Mouse (Mus musculus) brain, embryonic 14.5 days (tissue): Measurements from ENCODE around the gene Cdc20b. TPM values are rescaled to one million over a fixed set of nuclear protein-coding genes. Genes with fewer than 3 reads are reported as not detected.

Experiments
- DNase-seq: peaks from one replicate; pipeline ENCODE4 v3.0.0-alpha.2; 2011; ENCODE audit warnings: low read depth
- CTCF ChIP-seq: fragments of 200-500 bp; IDR thresholded peaks from 2 replicates; pipeline ENCODE4 v1.5.1; 2012; ENCODE audit warnings: inconsistent platforms, mild to moderate bottlenecking, moderate library complexity, borderline replicate concordance; ENCODE audit not compliant: insufficient read depth, insufficient read length; ENCODE audit errors: extremely low read depth
- POLR2A ChIP-seq: fragments of 200-500 bp; IDR thresholded peaks from 2 replicates; pipeline ENCODE4 v1.6.1; 2012; ENCODE audit warnings: mild to moderate bottlenecking, inconsistent platforms, borderline replicate concordance; ENCODE audit not compliant: poor library complexity, insufficient read depth, insufficient read length, severe bottlenecking; ENCODE audit errors: extremely low read depth
- polyA plus RNA-seq: library from polyadenylated mRNA; depleted of rRNA; stranded (reverse); fragments of >200 nt; gene quantifications from 2 replicates; pipeline ENCODE4 v1.2.3, GENCODE M21; 2012; rRNA removed

The Cdc20b gene
- 0.86 and 1.1 TPM in 2 replicates for polyA plus RNA-seq

DNA sequence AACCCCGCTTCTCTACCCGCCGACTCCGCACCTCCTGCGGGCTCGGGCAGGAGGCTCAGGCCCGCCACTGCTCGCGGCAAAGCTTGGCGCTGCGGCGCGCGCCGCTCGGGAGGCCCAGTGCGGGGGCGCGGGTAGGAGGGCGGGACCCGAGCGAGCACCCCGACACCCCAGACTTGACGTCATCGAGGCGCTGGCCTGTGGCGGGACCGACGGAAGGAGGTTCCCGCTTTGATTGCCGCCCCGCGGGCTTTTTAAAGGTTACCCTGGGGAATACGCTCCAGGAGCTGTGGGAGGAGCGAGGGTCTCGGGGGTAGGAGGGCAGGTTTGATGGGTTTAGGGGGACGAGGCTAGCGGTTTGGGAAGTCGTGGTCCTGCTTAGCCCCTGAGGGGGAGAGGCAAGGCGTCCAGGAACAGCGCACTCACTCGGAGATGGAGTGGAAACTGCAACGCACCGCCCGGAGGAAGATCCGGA lies at the start of gene Cdc20b:
Cdc20b (plus strand) TSS at position 162 of the 472 bp plus-strand sequence.
- peak; percentile 67 for DNase-seq
- no peak for TF ChIP-seq CTCF
- TF ChIP-seq POLR2A, result no peak

DNA sequence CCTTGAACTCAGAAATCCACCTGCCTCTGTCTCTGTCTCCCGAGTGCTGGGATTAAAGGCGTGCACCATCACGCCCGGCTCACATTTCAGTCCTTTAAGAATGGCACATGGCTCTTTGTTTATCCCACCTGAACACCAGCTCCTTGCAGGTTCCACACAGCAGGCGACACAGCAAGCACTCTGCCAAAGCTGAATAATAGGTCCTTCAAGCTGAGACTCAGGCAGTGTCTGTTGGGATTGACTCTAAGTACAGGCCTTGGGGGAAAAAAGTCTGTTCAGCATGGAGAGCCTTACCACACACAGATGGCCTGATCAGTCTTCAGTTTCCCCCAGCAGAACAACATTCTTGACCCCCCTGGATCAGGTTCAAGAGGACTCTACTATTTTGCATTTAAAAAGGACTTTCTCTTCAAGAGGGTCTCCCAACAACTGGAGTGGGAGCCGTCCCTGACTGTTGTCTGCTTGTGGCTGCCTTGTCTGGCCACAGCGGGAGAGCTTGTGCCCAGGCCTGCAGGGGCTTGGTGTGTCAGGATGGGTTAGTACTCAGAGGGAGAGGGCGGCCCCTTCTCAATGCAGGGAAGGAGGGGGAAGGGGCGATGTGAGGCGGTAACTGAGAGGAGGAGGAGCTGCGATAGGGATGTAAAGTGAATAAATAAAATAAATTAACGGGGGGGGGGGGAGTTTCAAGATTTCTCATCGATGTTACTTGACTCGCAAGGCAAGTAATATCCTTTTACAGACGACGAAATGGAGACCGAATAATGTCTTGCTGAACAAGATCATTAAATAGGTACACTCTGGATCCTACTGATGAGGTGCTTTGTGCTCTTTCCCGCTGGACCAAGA lies 49.1 kb upstream of the Cdc20b start:
- no peak for TF ChIP-seq CTCF
- no peak for TF ChIP-seq POLR2A
- peak; percentile 74 for DNase-seq

DNA sequence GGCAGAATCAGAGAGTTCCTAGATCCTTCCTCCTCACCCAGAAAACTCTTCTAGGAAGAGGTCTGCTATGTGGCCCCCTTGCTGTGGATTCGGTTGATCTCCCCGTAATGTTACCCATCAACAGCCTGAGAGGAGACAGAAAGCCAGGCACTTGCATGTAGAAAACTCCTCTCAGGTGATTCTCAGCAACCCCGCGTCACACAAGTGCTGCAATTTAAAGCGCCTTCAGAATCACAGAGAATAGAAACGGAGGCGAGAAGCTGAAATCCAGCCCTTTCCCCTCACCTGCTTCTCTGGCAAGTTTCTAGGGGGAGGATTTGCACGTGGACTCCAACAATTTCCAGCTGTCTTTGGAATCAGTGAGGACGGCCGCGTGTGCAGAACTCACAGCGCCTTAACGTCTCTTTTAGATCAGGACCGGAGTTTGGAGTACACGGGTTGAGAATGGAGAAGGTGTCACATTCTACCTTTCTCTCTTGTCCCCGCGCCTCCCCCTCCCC lies 48.4 kb upstream of the Cdc20b start:
- peak; percentile 25 for DNase-seq
- no peak for TF ChIP-seq CTCF
- no peak for TF ChIP-seq POLR2A

DNA sequence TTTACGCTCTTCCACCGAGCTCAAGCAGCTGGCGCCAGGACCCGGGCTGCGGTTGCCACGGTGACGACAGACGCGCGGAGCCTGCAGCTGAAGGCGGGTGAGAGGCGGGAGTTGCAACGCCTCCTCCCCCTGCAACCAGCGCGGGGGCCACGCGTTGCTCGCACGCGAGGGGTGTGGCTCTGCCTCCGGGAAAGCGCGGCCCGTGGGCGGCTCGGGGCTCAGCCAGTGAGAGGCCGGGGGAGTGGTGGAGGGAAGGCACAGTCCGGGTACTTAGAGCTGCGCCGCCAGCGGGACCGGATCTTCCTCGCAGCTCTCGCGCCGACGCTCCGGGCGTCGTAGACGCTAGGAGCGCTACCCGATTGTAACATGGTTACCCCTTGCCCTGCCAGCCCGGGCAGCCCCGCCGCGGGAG lies 47.4 kb upstream of the Cdc20b start, which contains the start of gene Ccno:
Ccno (plus strand) TSS at position 271 of the 412 bp plus-strand sequence.
- TF ChIP-seq CTCF (no peak), POLR2A (no peak)
- peak; percentile 97 for DNase-seq

DNA sequence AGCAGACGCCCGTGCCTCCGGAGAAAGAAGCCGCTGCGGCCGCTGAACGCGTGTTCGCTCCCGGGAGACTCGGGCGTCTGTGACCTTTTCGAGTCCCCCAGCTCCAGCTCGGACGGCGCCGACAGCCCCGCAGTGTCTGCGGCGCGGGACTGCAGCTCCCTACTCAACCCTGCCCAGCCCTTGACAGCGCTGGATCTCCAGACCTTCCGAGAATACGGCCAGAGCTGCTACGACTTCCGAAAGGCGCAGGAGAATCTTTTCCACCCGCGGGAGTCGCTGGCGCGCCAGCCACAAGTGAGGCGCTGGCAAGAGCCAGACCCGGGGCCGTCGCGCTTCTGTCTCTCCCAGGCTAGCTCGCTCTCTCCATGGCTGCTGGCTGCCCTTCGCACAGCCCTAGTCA lies 46.9 kb upstream of the Cdc20b start:
- peak; percentile 65 for DNase-seq
- no peak for TF ChIP-seq POLR2A

DNA sequence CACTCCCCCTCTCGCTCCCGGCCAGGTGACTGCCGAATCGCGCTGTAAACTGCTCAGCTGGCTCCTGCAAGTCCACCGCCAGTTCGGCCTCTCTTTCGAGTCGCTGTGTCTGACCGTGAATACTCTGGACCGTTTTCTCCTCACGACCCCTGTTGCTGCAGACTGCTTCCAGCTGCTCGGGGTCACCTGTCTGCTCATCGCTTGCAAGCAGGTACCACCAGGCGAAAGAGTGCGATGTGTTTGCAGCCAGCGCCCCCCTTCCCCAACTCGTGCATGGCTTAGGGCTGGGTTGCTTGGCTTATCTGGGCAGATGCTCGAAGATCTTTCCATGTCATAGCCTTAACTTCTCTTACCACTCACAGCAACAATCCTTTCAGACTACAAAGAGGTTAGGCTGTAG lies 46.0 kb upstream of the Cdc20b start:
- DNase-seq, result peak; percentile 35
- TF ChIP-seq CTCF, result no peak
- TF ChIP-seq POLR2A, result no peak

DNA sequence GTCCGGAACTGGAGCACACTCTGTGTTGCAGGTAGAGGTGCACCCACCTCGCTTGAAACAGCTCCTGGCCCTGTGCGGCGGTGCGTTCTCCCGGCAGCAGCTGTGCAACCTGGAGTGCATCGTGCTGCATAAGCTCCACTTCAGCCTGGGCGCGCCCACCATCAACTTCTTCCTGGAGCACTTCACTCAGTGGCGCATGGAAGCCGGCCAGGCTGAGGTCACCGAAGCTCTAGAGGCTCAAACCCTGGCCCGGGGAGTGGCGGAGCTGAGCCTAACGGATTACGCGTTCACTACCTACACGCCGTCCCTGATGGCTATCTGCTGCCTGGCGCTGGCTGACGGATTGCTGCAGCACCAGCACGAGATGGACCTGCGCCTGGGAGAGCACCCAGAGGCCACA lies 45.4 kb upstream of the Cdc20b start:
- DNase-seq, result peak; percentile 29
- no peak for TF ChIP-seq POLR2A
- no peak for TF ChIP-seq CTCF

DNA sequence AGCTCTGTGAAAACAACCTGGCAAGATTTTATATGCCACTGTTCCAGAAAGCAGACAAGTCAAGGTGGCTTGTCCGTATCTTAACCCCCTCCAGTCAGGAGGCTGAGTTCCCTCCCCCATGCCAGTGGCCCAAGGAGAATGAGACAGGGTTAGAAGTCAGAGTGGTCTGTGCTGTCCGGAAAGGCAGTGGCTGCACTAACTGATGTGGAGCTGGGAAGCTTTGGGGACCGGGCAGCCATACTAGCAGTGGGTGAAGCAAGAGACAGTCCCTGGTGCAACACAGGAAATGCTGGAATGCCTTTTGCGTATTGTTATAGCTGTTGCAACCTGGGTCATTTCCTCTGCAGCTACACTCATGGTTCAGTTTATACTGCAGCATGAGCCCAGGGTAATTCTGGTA lies 44.6 kb upstream of the Cdc20b start:
- no peak for DNase-seq
- no peak for TF ChIP-seq POLR2A
- TF ChIP-seq CTCF, result no peak

DNA sequence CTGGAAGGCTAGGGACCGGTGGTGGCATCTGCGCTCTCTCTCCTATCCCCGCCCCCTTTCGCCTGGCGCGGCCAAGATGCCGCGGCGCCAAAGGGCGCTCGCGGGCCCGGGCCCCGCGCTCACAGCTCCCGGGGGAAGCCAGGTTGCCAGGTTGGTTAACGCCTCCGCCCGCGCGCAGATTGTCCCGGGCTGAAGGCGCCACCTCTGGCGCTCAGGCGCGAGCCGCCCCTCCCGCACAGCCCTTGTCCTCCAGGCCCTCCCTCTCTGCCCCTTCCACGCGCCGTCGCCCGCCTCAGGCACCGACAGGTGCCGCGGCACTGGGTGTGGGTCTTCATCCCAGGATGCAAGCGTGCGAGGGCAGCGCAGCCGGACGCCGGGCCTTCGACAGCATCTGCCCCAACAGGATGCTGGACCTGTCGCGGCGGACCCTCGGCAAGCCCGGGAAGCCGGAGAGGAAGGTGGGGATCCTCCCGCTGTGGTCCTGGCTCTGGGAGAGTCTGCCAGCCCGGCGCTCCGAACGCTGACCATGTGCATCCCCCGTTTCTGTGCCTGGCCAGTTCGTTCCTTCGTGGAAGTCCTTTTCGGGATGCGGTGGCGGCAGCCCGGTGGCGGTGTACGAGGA lies 41.3 kb upstream of the Cdc20b start, which contains the start of gene Mcidas:
Mcidas (plus strand) TSS at position 315 of the 622 bp plus-strand sequence.
- TF ChIP-seq POLR2A (no peak), CTCF (no peak)
- peak; percentile 42 for DNase-seq

DNA sequence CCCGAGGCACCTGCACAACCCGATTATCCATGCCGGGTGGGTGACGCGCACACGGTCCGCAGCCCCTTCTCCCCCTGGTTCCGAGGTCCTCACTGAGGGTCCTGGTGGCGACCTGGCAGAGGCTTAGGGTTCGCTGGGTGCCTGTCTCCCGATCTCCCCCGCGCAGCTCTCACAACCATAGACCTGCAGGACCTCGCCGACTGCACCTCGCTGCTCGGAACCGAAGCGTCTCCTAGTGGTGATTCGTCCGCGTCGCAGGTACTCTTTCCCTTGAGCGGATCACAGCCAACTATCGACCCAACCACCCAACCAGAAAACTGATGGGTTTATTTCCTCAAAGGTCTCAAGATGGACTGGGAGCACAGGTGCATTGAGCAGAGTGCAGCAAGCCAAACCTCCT lies 40.7 kb upstream of the Cdc20b start:
- TF ChIP-seq POLR2A (no peak), CTCF (peak; percentile 78)
- peak; percentile 78 for DNase-seq

DNA sequence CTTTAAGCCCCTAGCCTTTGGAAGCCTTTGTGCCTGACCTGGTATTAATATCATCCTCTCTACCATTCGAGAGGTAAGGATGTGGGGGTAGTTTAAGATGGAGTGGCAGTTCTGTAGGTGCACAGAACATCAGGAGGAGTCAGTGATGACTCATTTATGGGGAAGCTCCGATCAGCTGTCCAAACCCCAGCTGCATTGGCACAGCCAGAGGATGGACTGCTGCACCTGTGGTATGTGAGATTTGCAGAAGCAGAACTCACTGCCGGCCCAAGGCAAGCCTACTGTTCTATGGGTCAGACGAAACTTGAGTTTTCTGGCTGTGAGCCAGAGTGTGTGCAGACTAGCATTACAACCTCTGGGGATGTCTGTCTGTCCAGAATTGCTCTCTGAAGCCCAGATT lies 38.5 kb upstream of the Cdc20b start:
- DNase-seq, result no peak

DNA sequence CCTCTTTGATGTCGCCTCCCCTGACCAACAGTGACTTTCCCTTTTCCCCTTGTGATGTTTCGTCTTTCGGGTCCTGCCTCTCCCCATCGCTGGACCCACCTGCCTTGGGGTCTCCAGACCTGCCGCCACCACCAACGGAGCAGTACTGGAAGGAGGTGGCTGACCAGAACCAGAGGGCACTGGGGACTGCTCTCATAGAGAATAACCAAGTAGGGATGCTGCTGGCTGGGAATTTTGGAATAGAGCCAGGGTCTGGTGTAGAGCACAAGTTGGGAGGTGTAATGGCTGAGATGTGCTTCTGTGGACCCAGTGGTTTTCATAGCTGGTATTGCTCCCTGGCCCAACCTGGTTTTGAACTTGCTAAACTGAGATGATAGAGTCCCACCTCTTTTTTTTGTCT lies 37.5 kb upstream of the Cdc20b start:
- TF ChIP-seq POLR2A, result no peak

More for the DNA sequence above, 38.5 kb upstream of the Cdc20b start:
- TF ChIP-seq CTCF, result no peak
- TF ChIP-seq POLR2A, result no peak

More for the DNA sequence above, 37.5 kb upstream of the Cdc20b start:
- DNase-seq, result no peak
